Mouse (Mus musculus) left cerebral cortex, postnatal 25 days (tissue): ENCODE data around the gene Wbp1. TPM values are rescaled to one million over a fixed set of nuclear protein-coding genes. Genes with fewer than 3 reads are reported as not detected.

Source experiments
- DNase-seq, 2 experiments: peaks; one replicate each; pipeline ENCODE4 v3.0.0; 2022; ENCODE audit warnings: low spot score in 2 of 2, mixed read lengths in 1 of 2
- intact Hi-C: fragments of 180-260 bp; cut with DNase I; formaldehyde crosslinking; loops from one replicate; pipeline ENCODE4 v1.15.1; 2025
- total RNA-seq, 2 experiments: library from RNA; stranded (reverse); gene quantifications; 2 replicates each; pipeline ENCODE4 v1.2.3; 2021

The Wbp1 gene
- total RNA-seq, 2 experiments from 2014 or later = 36.7 to 48.7 TPM

GRCm38 (mm10) chr6:83142211-83142731 lies 20.9 kb upstream of the Wbp1 start:
- DNase-seq = peak; percentile 74 to 80
- intact Hi-C loops = no loop called here

- intact Hi-C loops = no loop called here
- DNase-seq = no peak
Measured at GRCm38 (mm10) chr6:83141636-83142035, 20.3 kb upstream of the Wbp1 start.

GRCm38 (mm10) chr6:83140044-83140443 lies 18.7 kb upstream of the Wbp1 start:
- intact Hi-C loops = no loop called here
- DNase-seq = no peak

- DNase-seq = no peak
- intact Hi-C loops = no loop called here
Measured at GRCm38 (mm10) chr6:83138056-83138455, 16.7 kb upstream of the Wbp1 start.

- peak in 1 of 2 experiments; percentile 69 for DNase-seq
- intact Hi-C loops = no loop called here
Measured at GRCm38 (mm10) chr6:83137576-83137950, 16.2 kb upstream of the Wbp1 start.

GRCm38 (mm10) chr6:83136881-83137575 lies 15.7 kb upstream of the Wbp1 start:
- intact Hi-C loops = no loop called here
- DNase-seq = no peak

GRCm38 (mm10) chr6:83136291-83136880 lies 15.0 kb upstream of the Wbp1 start:
- no peak for DNase-seq
- intact Hi-C loops = no loop called here

- intact Hi-C loops = no loop called here
- no peak for DNase-seq
Measured at GRCm38 (mm10) chr6:83135571-83136161, 14.3 kb upstream of the Wbp1 start.

- intact Hi-C loops = no loop called here
- no peak for DNase-seq
Measured at GRCm38 (mm10) chr6:83134951-83135513, 13.7 kb upstream of the Wbp1 start, which contains the start of gene Rtkn. Rtkn (plus strand) TSS chr6:83135463.

GRCm38 (mm10) chr6:83134226-83134625 lies 12.9 kb upstream of the Wbp1 start:
- DNase-seq = no peak
- intact Hi-C loops = no loop called here

- intact Hi-C loops = no loop called here
- DNase-seq = no peak
Measured at GRCm38 (mm10) chr6:83132176-83132919, 11.0 kb upstream of the Wbp1 start.

GRCm38 (mm10) chr6:83131469-83132034 lies 10.2 kb upstream of the Wbp1 start:
- DNase-seq = no peak
- intact Hi-C loops = no loop called here

- intact Hi-C loops = no loop called here
- no peak for DNase-seq
Measured at GRCm38 (mm10) chr6:83127419-83127818, 6.1 kb upstream of the Wbp1 start.

- intact Hi-C loops = no loop called here
- DNase-seq = no peak
Measured at GRCm38 (mm10) chr6:83125331-83125730, 4.0 kb upstream of the Wbp1 start, which contains the start of gene Ino80b. Ino80b (minus strand) TSS chr6:83125431.

- intact Hi-C loops = no loop called here
- peak; percentile 88 to 92 for DNase-seq
Measured at GRCm38 (mm10) chr6:83124851-83125312, 3.5 kb upstream of the Wbp1 start.

- intact Hi-C loops = no loop called here
Measured at GRCm38 (mm10) chr6:83122961-83123360, 1.6 kb upstream of the Wbp1 start.

GRCm38 (mm10) chr6:83121863-83122710 lies 728 bp upstream of the Wbp1 start:
- intact Hi-C loops = no loop called here
- no peak for DNase-seq

More at GRCm38 (mm10) chr6:83122961-83123360, 1.6 kb upstream of the Wbp1 start:
- DNase-seq = no peak

GRCm38 (mm10) chr6:83119734-83120051 lies 1.7 kb downstream of the Wbp1 start:
- intact Hi-C loops = no loop called here
- no peak for DNase-seq
